Mouse (Mus musculus) myocyte (in vitro differentiated cells): ENCODE measurements at regions not wholly inside any gene's neighbourhood (a gene's known extent, or its start where the extent isn't known, plus 50 kb on each side); places are given as distances from the start of the nearest gene placed in this dataset.

Experiments used
- H3K27me3 ChIP-seq: one replicate; pipeline ENCODE4 v1.6.1; 2011; ENCODE audit not compliant: control insufficient read depth, insufficient read depth, insufficient read length
- H3K36me3 ChIP-seq: one replicate; pipeline ENCODE4 v1.6.1; 2011; ENCODE audit not compliant: control insufficient read depth, insufficient read depth
- H3K4me2 ChIP-seq: one replicate; pipeline ENCODE4 v1.6.1; 2011; ENCODE audit warnings: low read depth, control low read depth
- H3K4me3 ChIP-seq: one replicate; pipeline ENCODE4 v1.5.1; 2011; ENCODE audit warnings: mild to moderate bottlenecking, control low read depth, moderate library complexity
- H3K79me2 ChIP-seq: one replicate; pipeline ENCODE4 v1.6.1; 2011; ENCODE audit not compliant: control insufficient read depth, insufficient read depth
- H3ac ChIP-seq: one replicate; pipeline ENCODE4 v1.6.1; 2011; ENCODE audit not compliant: control insufficient read depth, insufficient read length
- CEBPB ChIP-seq: IDR thresholded peaks from 2 replicates; pipeline ENCODE4 v1.6.1; 2011; ENCODE audit warnings: mild to moderate bottlenecking, moderate library complexity; ENCODE audit not compliant: poor library complexity, insufficient read depth, severe bottlenecking
- E2F4 ChIP-seq: IDR thresholded peaks from one replicate; pipeline ENCODE4 v1.6.1; 2011; ENCODE audit warnings: mild to moderate bottlenecking, control low read depth, moderate library complexity; ENCODE audit not compliant: insufficient read depth
- MAX ChIP-seq: IDR thresholded peaks from one replicate; pipeline ENCODE4 v1.6.1; 2011; ENCODE audit warnings: low read depth, mild to moderate bottlenecking, control low read depth
- MYOD1 ChIP-seq, 3 experiments: IDR thresholded peaks; one replicate each; pipeline ENCODE4 v1.6.1; 2011; ENCODE audit warnings: control low read depth in 2 of 3, low read depth in 2 of 3, mild to moderate bottlenecking in 2 of 3, moderate library complexity in 1 of 3; ENCODE audit not compliant: insufficient read length in 2 of 3, control insufficient read depth in 1 of 3
- MYOG ChIP-seq, 3 experiments: IDR thresholded peaks; one replicate each; pipeline ENCODE4 v1.6.1; 2011; ENCODE audit warnings: control low read depth in 2 of 3, low read depth in 2 of 3, mild to moderate bottlenecking in 2 of 3; ENCODE audit not compliant: insufficient read length in 2 of 3, control insufficient read depth in 1 of 3, insufficient read depth in 1 of 3
- POLR2A ChIP-seq: IDR thresholded peaks from one replicate; pipeline ENCODE4 v1.6.1; 2011; ENCODE audit warnings: low read depth, mild to moderate bottlenecking, control low read depth, moderate library complexity; ENCODE audit not compliant: insufficient read length
- POLR2AphosphoS2 ChIP-seq: IDR thresholded peaks from one replicate; pipeline ENCODE4 v1.6.1; 2011; ENCODE audit warnings: low read depth, control low read depth; ENCODE audit not compliant: insufficient read length
- REST ChIP-seq: IDR thresholded peaks from one replicate; pipeline ENCODE4 v1.6.1; 2011; ENCODE audit warnings: mild to moderate bottlenecking, control low read depth, moderate library complexity; ENCODE audit not compliant: insufficient read depth, insufficient read length
- SRF ChIP-seq: IDR thresholded peaks from one replicate; pipeline ENCODE4 v1.6.1; 2011; ENCODE audit warnings: low read depth; ENCODE audit not compliant: control insufficient read depth, insufficient read length
- TCF12 ChIP-seq: IDR thresholded peaks from one replicate; pipeline ENCODE4 v1.6.1; 2011; ENCODE audit warnings: mild to moderate bottlenecking, control low read depth; ENCODE audit not compliant: poor library complexity, insufficient read depth, severe bottlenecking
- TCF3 ChIP-seq: IDR thresholded peaks from one replicate; pipeline ENCODE4 v1.6.1; 2011; ENCODE audit warnings: low read depth, control low read depth; ENCODE audit not compliant: insufficient read length
- USF1 ChIP-seq: IDR thresholded peaks from one replicate; pipeline ENCODE4 v1.6.1; 2011; ENCODE audit warnings: low read depth, mild to moderate bottlenecking, control low read depth, moderate library complexity

GRCm38 (mm10) chr8:89341686-89342085 is 297.7 kb upstream of the Sall1 start:
- Histone ChIP-seq H3K27me3 (no peaks in the 10 kb centered on the region), H3K4me2 (no peak overlapping the region), H3K36me3 (no peaks in the 10 kb centered on the region), H3ac (no peak overlapping the region), H3K79me2 (no peaks in the 10 kb centered on the region), H3K4me3 (no peak overlapping the region)
- TF ChIP-seq TCF3 = no peak
- no peak for TF ChIP-seq SRF
- TF ChIP-seq MYOG (IDR thresholded peaks at IDR 0.05; ENCODE audit: control insufficient read depth in 1 of 3, insufficient read depth in 1 of 3, insufficient read length in 2 of 3, low read depth in 2 of 3) = no peak
- TF ChIP-seq USF1 = no peak
- no peak for TF ChIP-seq CEBPB
- no peak for TF ChIP-seq POLR2A
- TF ChIP-seq MAX = no peak
- no peak for TF ChIP-seq REST
- TF ChIP-seq TCF12 = no peak
- no peak for TF ChIP-seq MYOD1 (IDR thresholded peaks at IDR 0.05; ENCODE audit: control insufficient read depth in 1 of 3, insufficient read length in 2 of 3, low read depth in 2 of 3)
- no peak for TF ChIP-seq POLR2AphosphoS2
- no peak for TF ChIP-seq E2F4

- Histone ChIP-seq H3ac (no peak overlapping the region), H3K27me3 (no peaks in the 10 kb centered on the region)
Measured at GRCm38 (mm10) chr8:89335416-89335815, 291.5 kb upstream of the Sall1 start.

GRCm38 (mm10) chr8:89325751-89326351 is 281.9 kb upstream of the Sall1 start:
- no peak overlapping the region for H3K4me2 ChIP-seq
- no peaks in the 10 kb centered on the region for H3K27me3 ChIP-seq
- no peak overlapping the region for H3ac ChIP-seq
- H3K79me2 ChIP-seq = no peaks in the 10 kb centered on the region
- TF ChIP-seq CEBPB = no peak
- no peak for TF ChIP-seq MYOG (IDR thresholded peaks at IDR 0.05; ENCODE audit: control insufficient read depth in 1 of 3, insufficient read depth in 1 of 3, insufficient read length in 2 of 3, low read depth in 2 of 3)
- no peak for TF ChIP-seq REST
- TF ChIP-seq POLR2AphosphoS2 = no peak
- TF ChIP-seq TCF3 = no peak
- TF ChIP-seq MYOD1 (IDR thresholded peaks at IDR 0.05; ENCODE audit: control insufficient read depth in 1 of 3, insufficient read length in 2 of 3, low read depth in 2 of 3) = no peak
- no peak for TF ChIP-seq TCF12
- no peak for TF ChIP-seq POLR2A
- TF ChIP-seq USF1 = no peak
- no peak overlapping the region for H3K4me3 ChIP-seq
- no peaks in the 10 kb centered on the region for H3K36me3 ChIP-seq

More at GRCm38 (mm10) chr8:89335416-89335815, 291.5 kb upstream of the Sall1 start:
- no peaks in the 10 kb centered on the region for H3K36me3 ChIP-seq
- no peak overlapping the region for H3K4me3 ChIP-seq
- TF ChIP-seq POLR2A (no peak), TCF3 (no peak), SRF (no peak), POLR2AphosphoS2 (no peak), TCF12 (no peak), MYOG (IDR thresholded peaks at IDR 0.05; ENCODE audit: control insufficient read depth in 1 of 3, insufficient read depth in 1 of 3, insufficient read length in 2 of 3, low read depth in 2 of 3) (no peak), E2F4 (no peak), MYOD1 (IDR thresholded peaks at IDR 0.05; ENCODE audit: control insufficient read depth in 1 of 3, insufficient read length in 2 of 3, low read depth in 2 of 3) (no peak), USF1 (no peak), MAX (no peak), CEBPB (no peak), REST (no peak)
- no peak overlapping the region for H3K4me2 ChIP-seq
- H3K79me2 ChIP-seq = no peaks in the 10 kb centered on the region

- H3K36me3 ChIP-seq = no peaks in the 10 kb centered on the region
- H3ac ChIP-seq = no peak overlapping the region
- H3K4me3 ChIP-seq = no peak overlapping the region
- no peaks in the 10 kb centered on the region for H3K79me2 ChIP-seq
- TF ChIP-seq MYOD1 (IDR thresholded peaks at IDR 0.05; ENCODE audit: control insufficient read depth in 1 of 3, insufficient read length in 2 of 3, low read depth in 2 of 3) (no peak), TCF12 (no peak), SRF (no peak), MAX (no peak)
- no peaks in the 10 kb centered on the region for H3K27me3 ChIP-seq
- no peak overlapping the region for H3K4me2 ChIP-seq
Measured at GRCm38 (mm10) chr8:89325248-89325645, 281.3 kb upstream of the Sall1 start.

- H3K4me2 ChIP-seq = no peak overlapping the region
- H3K27me3 ChIP-seq = no peaks in the 10 kb centered on the region
- TF ChIP-seq POLR2AphosphoS2 (no peak), TCF3 (no peak), SRF (no peak), MYOG (IDR thresholded peaks at IDR 0.05; ENCODE audit: control insufficient read depth in 1 of 3, insufficient read depth in 1 of 3, insufficient read length in 2 of 3, low read depth in 2 of 3) (no peak), CEBPB (no peak), REST (no peak), MYOD1 (IDR thresholded peaks at IDR 0.05; ENCODE audit: control insufficient read depth in 1 of 3, insufficient read length in 2 of 3, low read depth in 2 of 3) (no peak), POLR2A (no peak), TCF12 (no peak), E2F4 (no peak), USF1 (no peak), MAX (no peak)
- H3K4me3 ChIP-seq = no peak overlapping the region
- no peaks in the 10 kb centered on the region for H3K79me2 ChIP-seq
- H3K36me3 ChIP-seq = no peaks in the 10 kb centered on the region
- no peak overlapping the region for H3ac ChIP-seq
Measured at GRCm38 (mm10) chr8:89324462-89325247, 280.7 kb upstream of the Sall1 start.
